Mouse (Mus musculus) testis, adult 2 months (tissue): ENCODE measurements around the gene Stk36. TPM values are rescaled to one million over a fixed set of nuclear protein-coding genes. Genes with fewer than 3 reads are reported as not detected.

Experiments used
- H3K27ac ChIP-seq: fragments of 200-500 bp; 2 replicates; pipeline ENCODE4 v1.5.1; 2012; ENCODE audit warnings: low read depth, low read length; ENCODE audit not compliant: control insufficient read depth, insufficient read depth
- H3K27me3 ChIP-seq: fragments of 200-500 bp; 2 replicates; pipeline ENCODE4 v1.6.1; 2012; ENCODE audit warnings: mild to moderate bottlenecking, low read length, moderate library complexity; ENCODE audit not compliant: control insufficient read depth, insufficient read depth
- H3K36me3 ChIP-seq: fragments of 200-500 bp; 2 replicates; pipeline ENCODE4 v1.6.1; 2012; ENCODE audit warnings: mild to moderate bottlenecking, low read length; ENCODE audit not compliant: control insufficient read depth, insufficient read depth
- H3K4me1 ChIP-seq: fragments of 200-500 bp; 2 replicates; pipeline ENCODE4 v1.6.1; 2012; ENCODE audit warnings: low read length; ENCODE audit not compliant: control insufficient read depth, insufficient read depth
- H3K4me3 ChIP-seq: fragments of 200-500 bp; 2 replicates; pipeline ENCODE4 v1.5.1; 2012; ENCODE audit warnings: low read depth, mild to moderate bottlenecking, low read length, moderate library complexity, mixed read lengths; ENCODE audit not compliant: control insufficient read depth
- CTCF ChIP-seq: fragments of 200-500 bp; IDR thresholded peaks from 2 replicates; pipeline ENCODE4 v1.5.1; 2012; ENCODE audit warnings: low read depth, mild to moderate bottlenecking, inconsistent platforms, low read length, moderate library complexity; ENCODE audit not compliant: control insufficient read depth, insufficient read depth, insufficient replicate concordance
- POLR2A ChIP-seq: fragments of 200-500 bp; IDR thresholded peaks from 2 replicates; pipeline ENCODE4 v1.6.1; 2012; ENCODE audit warnings: low read depth, mild to moderate bottlenecking, inconsistent platforms, low read length, moderate library complexity; ENCODE audit not compliant: control insufficient read depth
- polyA plus RNA-seq: library from polyadenylated mRNA; depleted of rRNA; stranded (reverse); fragments of >200 nt; gene quantifications from 2 replicates; pipeline ENCODE4 v1.2.3, GENCODE M21; 2012; rRNA removed

Stk36 gene
- polyA plus RNA-seq, result 177 and 209 TPM in 2 replicates

- H3K4me1 ChIP-seq, result no peaks in the 10 kb centered on the region
- H3K27me3 ChIP-seq, result no peaks in the 10 kb centered on the region
- peak within 1 kb of the TSS; percentile 90 for H3K4me3 ChIP-seq
- peak; percentile 93 for TF ChIP-seq POLR2A
- no peak for TF ChIP-seq CTCF
- peaks cover 2% of the 10 kb centered on the region; the same call in 1 of the 2 replicates for H3K36me3 ChIP-seq
- peak within 1 kb of the TSS; percentile 74 for H3K27ac ChIP-seq
Observed at GRCm38 (mm10) chr1:74601267-74601962, at the start of gene Stk36, which contains the start of gene Rnf25. TSS of gene Stk36 (plus strand) at chr1:74601445. TSS of gene Rnf25 (minus strand) at chr1:74601397.

GRCm38 (mm10) chr1:74559061-74559460 is 42.2 kb upstream of the Stk36 start:
- Histone ChIP-seq H3K27ac (no peak overlapping the region), H3K4me3 (no peak overlapping the region), H3K4me1 (no peaks in the 10 kb centered on the region), H3K27me3 (no peaks in the 10 kb centered on the region), H3K36me3 (no peaks in the 10 kb centered on the region)
- TF ChIP-seq POLR2A (no peak), CTCF (no peak)

GRCm38 (mm10) chr1:74565834-74566233 is 35.4 kb upstream of the Stk36 start:
- H3K4me1 ChIP-seq, result no peaks in the 10 kb centered on the region
- peaks cover 3% of the 10 kb centered on the region for H3K36me3 ChIP-seq
- TF ChIP-seq CTCF (no peak), POLR2A (no peak)
- no peak overlapping the region for H3K27ac ChIP-seq
- no peak overlapping the region for H3K4me3 ChIP-seq
- no peaks in the 10 kb centered on the region for H3K27me3 ChIP-seq

GRCm38 (mm10) chr1:74569739-74570719 is 31.2 kb upstream of the Stk36 start:
- H3K36me3 ChIP-seq, result peaks cover 6% of the 10 kb centered on the region
- H3K27me3 ChIP-seq, result no peaks in the 10 kb centered on the region
- no peak overlapping the region for H3K4me3 ChIP-seq
- peak; percentile 23; the same call in 1 of the 2 replicates for TF ChIP-seq POLR2A
- TF ChIP-seq CTCF, result no peak
- H3K4me1 ChIP-seq, result no peaks in the 10 kb centered on the region
- H3K27ac ChIP-seq, result no peak overlapping the region

GRCm38 (mm10) chr1:74582621-74583020 is 18.6 kb upstream of the Stk36 start:
- Histone ChIP-seq H3K36me3 (peaks cover 5% of the 10 kb centered on the region), H3K27me3 (no peaks in the 10 kb centered on the region), H3K27ac (no peak overlapping the region), H3K4me3 (no peak overlapping the region), H3K4me1 (peaks cover 6% of the 10 kb centered on the region; the same call in 1 of the 2 replicates)
- TF ChIP-seq CTCF (no peak), POLR2A (no peak)

- H3K36me3 ChIP-seq, result no peaks in the 10 kb centered on the region
- no peaks in the 10 kb centered on the region for H3K27me3 ChIP-seq
- peaks cover 6% of the 10 kb centered on the region; the same call in 1 of the 2 replicates for H3K4me1 ChIP-seq
- no peak overlapping the region for H3K4me3 ChIP-seq
- TF ChIP-seq POLR2A (no peak), CTCF (no peak)
- H3K27ac ChIP-seq, result no peak overlapping the region
Observed at GRCm38 (mm10) chr1:74584616-74585398, 16.4 kb upstream of the Stk36 start.

GRCm38 (mm10) chr1:74587233-74587772 is 13.9 kb upstream of the Stk36 start:
- TF ChIP-seq CTCF (no peak), POLR2A (no peak)
- peak overlapping the region; percentile 99 for H3K4me3 ChIP-seq
- peaks cover 6% of the 10 kb centered on the region; the same call in 1 of the 2 replicates for H3K4me1 ChIP-seq
- H3K36me3 ChIP-seq, result no peaks in the 10 kb centered on the region
- no peaks in the 10 kb centered on the region for H3K27me3 ChIP-seq
- H3K27ac ChIP-seq, result peak overlapping the region; percentile 90
